Mouse (Mus musculus) lung, postnatal 0 days (tissue): ENCODE results near the gene Abca7. TPM values are rescaled to one million over a fixed set of nuclear protein-coding genes. Genes with fewer than 3 reads are reported as not detected.
A peak's percentile ranks its signal among the peaks of the same experiment; 100 is the strongest.

Source experiments
- ATAC-seq: fragments of 200-750 bp; cut with Nextera tagmentation; 2 replicates; pipeline ENCODE4 v1.8.0; 2017; ENCODE audit warnings: moderate library complexity
- DNase-seq: peaks from one replicate; pipeline ENCODE4 v3.0.0-alpha.2; 2016; ENCODE audit warnings: low spot score
- H3K27ac ChIP-seq: fragments of 300-500 bp; sonication (generic); 2 replicates; pipeline ENCODE4 v1.5.1; 2014; ENCODE audit warnings: antibody characterized with exemption, mild to moderate bottlenecking, low read length, mixed read lengths
- H3K27me3 ChIP-seq: fragments of 300-500 bp; sonication (generic); replicated peaks from 2 replicates; pipeline ENCODE4 v1.6.1; 2014; ENCODE audit warnings: low read length, mixed read lengths; ENCODE audit not compliant: insufficient read depth
- H3K36me3 ChIP-seq: fragments of 300-500 bp; sonication (generic); 2 replicates; pipeline ENCODE4 v1.6.1; 2014; ENCODE audit warnings: low read length, mixed read lengths; ENCODE audit not compliant: insufficient read depth
- H3K4me1 ChIP-seq: fragments of 300-500 bp; sonication (generic); 2 replicates; pipeline ENCODE4 v1.6.1; 2014; ENCODE audit warnings: antibody characterized with exemption, low read depth, low read length, mixed read lengths; ENCODE audit not compliant: insufficient read depth
- H3K4me2 ChIP-seq: fragments of 300-500 bp; sonication (generic); replicated peaks from 2 replicates; pipeline ENCODE4 v1.6.1; 2014; ENCODE audit warnings: low read depth, mild to moderate bottlenecking, low read length, moderate library complexity, mixed read lengths
- H3K4me3 ChIP-seq: fragments of 300-500 bp; sonication (generic); 2 replicates; pipeline ENCODE4 v1.5.1; 2014; ENCODE audit warnings: low read depth, low read length
- H3K9ac ChIP-seq: fragments of 300-500 bp; sonication (generic); replicated peaks from 2 replicates; pipeline ENCODE4 v1.6.1; 2014; ENCODE audit warnings: low read depth, mild to moderate bottlenecking
- H3K9me3 ChIP-seq: fragments of 300-500 bp; sonication (generic); 2 replicates; pipeline ENCODE4 v1.6.1; 2016; ENCODE audit warnings: low read length, mixed read lengths
- CTCF ChIP-seq: IDR thresholded peaks from 2 replicates; pipeline ENCODE4 v1.5.1; 2016; ENCODE audit warnings: antibody characterized with exemption, mild to moderate bottlenecking
- EP300 ChIP-seq: IDR thresholded peaks from 2 replicates; pipeline ENCODE4 v1.6.1; 2016; ENCODE audit warnings: antibody characterized with exemption, mild to moderate bottlenecking, control low read depth
- WGBS: fragments of 180-500 bp; shearing (Covaris S2); extraction: QIAGEN DNeasy Blood & Tissue Kit; methylation state at CpG from one replicate; pipeline ENCODE4 v1.1.7; 2014; 5-methylcytosine and 5-hydroxymethylcytosine counted together
- polyA plus RNA-seq: library from polyadenylated mRNA; unstranded; fragments of >200 nt; fragmentation: Nextera tagmentation; extraction: Ambion mirVana; gene quantifications from 2 replicates; pipeline ENCODE4 v1.2.1, GENCODE M21; 2015

Gene Abca7
- polyA plus RNA-seq, 1 experiment from 2014 or later: 5.5 TPM

GRCm38 (mm10) chr10:80063877-80064650 is 67.8 kb downstream of the Abca7 start:
- Histone ChIP-seq H3K9me3 (no peaks in the 10 kb centered on the region), H3K27ac (no peak overlapping the region), H3K9ac (no peak overlapping the region), H3K36me3 (peaks cover 29% of the 10 kb centered on the region), H3K4me2 (no peak overlapping the region), H3K4me3 (no peak overlapping the region), H3K27me3 (no peaks in the 10 kb centered on the region), H3K4me1 (no peaks in the 10 kb centered on the region)
- DNase-seq (no peak), ATAC-seq (0 out of 2 replicates have a peak, but pooled peaks have one; percentile 14)
- 72% methylated on average over 23 of the region's 23 CpGs for WGBS
- TF ChIP-seq EP300 (no peak), CTCF (peak; percentile 40; the same call in 1 of the 2 replicates)

Other genes with a start within 250 kb of the Abca7 start
- gene Polrmt, start 249.9 kb upstream of the Abca7 start, polyA plus RNA-seq: 17.4 and 22.4 TPM in 2 replicates
- 0.18 TPM in 1 of 2 replicates, not detected in the other for gene Fgf22, start 241.4 kb upstream of the Abca7 start, polyA plus RNA-seq
- gene Rnf126, start 229.5 kb upstream of the Abca7 start, polyA plus RNA-seq: 40.5 and 45.9 TPM in 2 replicates
- 38.6 and 39.9 TPM in 2 replicates for gene Fstl3, start 219.2 kb upstream of the Abca7 start, polyA plus RNA-seq
- 0.11 and 0.31 TPM in 2 replicates for gene Prss57, start 205.5 kb upstream of the Abca7 start, polyA plus RNA-seq
- gene Palm, start 202.9 kb upstream of the Abca7 start, polyA plus RNA-seq: 29.6 and 30.8 TPM in 2 replicates
- gene Misp, start 175.5 kb upstream of the Abca7 start, polyA plus RNA-seq: 10.5 and 10.6 TPM in 2 replicates
- 107 and 109 TPM in 2 replicates for gene Ptbp1, start 142.1 kb upstream of the Abca7 start, polyA plus RNA-seq
- 2.2 and 2.4 TPM in 2 replicates for gene Prtn3, start 122.0 kb upstream of the Abca7 start, polyA plus RNA-seq
- gene Plppr3, start 121.9 kb upstream of the Abca7 start, polyA plus RNA-seq: 3.9 and 4.8 TPM in 2 replicates
- gene Elane, start 110.2 kb upstream of the Abca7 start, polyA plus RNA-seq: 0.92 TPM in 1 of 2 replicates, not detected in the other
- not detected in 2 replicates for gene Cfd, start 105.6 kb upstream of the Abca7 start, polyA plus RNA-seq
- 32.0 and 32.8 TPM in 2 replicates for gene Med16, start 87.6 kb upstream of the Abca7 start, polyA plus RNA-seq
- gene Gm26602, start 85.6 kb upstream of the Abca7 start, polyA plus RNA-seq: not detected in 2 replicates
- gene Kiss1r, start 79.5 kb upstream of the Abca7 start, polyA plus RNA-seq: 1.6 and 1.7 TPM in 2 replicates
- gene R3hdm4, start 75.3 kb upstream of the Abca7 start, polyA plus RNA-seq: 123 and 129 TPM in 2 replicates
- gene Arid3a, start 69.5 kb upstream of the Abca7 start, polyA plus RNA-seq: 4.8 and 7.1 TPM in 2 replicates
- 32.8 and 44.2 TPM in 2 replicates for gene Wdr18, start 36.3 kb upstream of the Abca7 start, polyA plus RNA-seq
- 0.24 and 0.32 TPM in 2 replicates for gene Grin3b, start 25.8 kb upstream of the Abca7 start, polyA plus RNA-seq
- gene Tmem259, start 12.2 kb upstream of the Abca7 start, polyA plus RNA-seq: 26.7 and 27.6 TPM in 2 replicates
- gene Cnn2, start 7.9 kb upstream of the Abca7 start, polyA plus RNA-seq: 483 and 567 TPM in 2 replicates
- 20.1 and 22.2 TPM in 2 replicates for gene Arhgap45, start 20.2 kb downstream of the Abca7 start, polyA plus RNA-seq
- gene Polr2e, start 43.3 kb downstream of the Abca7 start, polyA plus RNA-seq: 178 and 202 TPM in 2 replicates
- gene Gpx4, start 50.7 kb downstream of the Abca7 start, polyA plus RNA-seq: 1,058 and 1,082 TPM in 2 replicates
- 17.5 and 26.4 TPM in 2 replicates for gene Sbno2, start 109.1 kb downstream of the Abca7 start, polyA plus RNA-seq
- 19.0 and 19.8 TPM in 2 replicates for gene Stk11, start 119.3 kb downstream of the Abca7 start, polyA plus RNA-seq
- gene Atp5d, start 142.1 kb downstream of the Abca7 start, polyA plus RNA-seq: 463 and 491 TPM in 2 replicates
- gene Cbarp, start 144.3 kb downstream of the Abca7 start, polyA plus RNA-seq: 5.1 and 5.5 TPM in 2 replicates
- 13.2 and 14.2 TPM in 2 replicates for gene Midn, start 151.8 kb downstream of the Abca7 start, polyA plus RNA-seq
- 203 and 305 TPM in 2 replicates for gene Cirbp, start 169.5 kb downstream of the Abca7 start, polyA plus RNA-seq
- gene 1600002K03Rik, start 176.4 kb downstream of the Abca7 start, polyA plus RNA-seq: 10.4 and 11.7 TPM in 2 replicates
- 5.1 and 6.9 TPM in 2 replicates for gene Efna2, start 183.0 kb downstream of the Abca7 start, polyA plus RNA-seq
- gene Mum1, start 229.9 kb downstream of the Abca7 start, polyA plus RNA-seq: 34.0 and 36.9 TPM in 2 replicates